Mouse (Mus musculus): ENCODE results near the gene Kcnk6.
"Not testable (repeated sequence)": the region's sequence is repeated elsewhere in the genome, so short reads cannot be mapped to it uniquely, and the experiment has no call there.

The Kcnk6 gene

DNA sequence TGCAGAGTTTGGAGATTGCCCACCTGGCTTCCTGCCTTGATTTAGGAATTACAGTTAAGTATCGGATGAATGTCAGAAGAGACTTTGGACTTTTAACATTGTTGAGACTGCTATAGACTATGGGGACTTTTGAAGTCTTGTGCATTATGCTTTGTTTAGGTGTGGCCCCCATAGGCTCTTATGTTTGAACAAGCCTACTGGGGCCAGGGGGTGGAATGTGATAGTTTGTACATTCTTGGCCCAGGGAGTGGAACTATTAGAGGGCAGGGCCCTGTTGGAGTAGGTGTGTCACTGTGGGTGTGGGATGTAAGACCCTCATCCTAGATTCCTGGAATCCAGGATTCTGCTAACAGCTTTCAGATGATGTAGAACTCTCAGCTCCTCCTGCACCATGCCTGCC, 38.1 kb downstream of the Kcnk6 start:
- DNase-seq = not testable (repeated sequence)

DNA sequence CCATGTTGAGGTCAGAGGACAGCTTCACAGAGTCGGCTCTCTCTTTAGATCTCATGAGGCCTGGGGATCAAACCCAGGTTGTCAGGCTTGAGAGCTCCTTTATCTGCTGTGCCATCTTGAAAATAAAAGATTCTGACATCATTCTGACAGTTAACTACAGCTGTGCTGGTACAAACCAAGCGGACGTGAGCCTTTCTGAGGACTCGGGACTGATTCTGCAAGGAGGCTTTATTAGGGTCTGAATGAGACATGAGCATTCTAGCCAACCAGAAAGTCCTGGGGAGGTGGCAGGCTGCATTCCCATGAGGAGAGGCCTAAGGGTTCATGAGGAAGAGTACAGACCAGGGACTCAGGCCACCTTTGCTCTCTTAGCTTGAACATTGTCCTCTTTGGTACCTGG, 51.0 kb downstream of the Kcnk6 start:
- DNase-seq = not testable (repeated sequence)

DNA sequence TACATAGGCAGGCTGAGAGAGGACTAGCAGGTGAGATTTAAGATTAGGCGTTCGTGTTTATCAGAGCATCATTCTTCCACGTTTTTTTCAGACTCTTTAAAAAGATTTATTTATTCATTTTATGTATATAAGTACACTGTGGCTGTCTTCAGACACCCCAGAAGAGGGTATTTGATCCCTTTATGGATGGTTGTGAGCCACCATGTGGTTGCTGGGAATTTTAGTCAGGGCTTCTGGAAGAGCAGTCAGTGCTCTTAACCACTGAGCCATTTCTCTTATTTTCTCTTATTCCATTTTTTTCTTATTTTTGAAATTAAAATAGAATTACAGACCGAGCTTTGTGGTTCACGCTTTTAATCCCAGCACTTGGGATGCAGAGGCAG, 51.5 kb downstream of the Kcnk6 start:
- no peak for DNase-seq

DNA sequence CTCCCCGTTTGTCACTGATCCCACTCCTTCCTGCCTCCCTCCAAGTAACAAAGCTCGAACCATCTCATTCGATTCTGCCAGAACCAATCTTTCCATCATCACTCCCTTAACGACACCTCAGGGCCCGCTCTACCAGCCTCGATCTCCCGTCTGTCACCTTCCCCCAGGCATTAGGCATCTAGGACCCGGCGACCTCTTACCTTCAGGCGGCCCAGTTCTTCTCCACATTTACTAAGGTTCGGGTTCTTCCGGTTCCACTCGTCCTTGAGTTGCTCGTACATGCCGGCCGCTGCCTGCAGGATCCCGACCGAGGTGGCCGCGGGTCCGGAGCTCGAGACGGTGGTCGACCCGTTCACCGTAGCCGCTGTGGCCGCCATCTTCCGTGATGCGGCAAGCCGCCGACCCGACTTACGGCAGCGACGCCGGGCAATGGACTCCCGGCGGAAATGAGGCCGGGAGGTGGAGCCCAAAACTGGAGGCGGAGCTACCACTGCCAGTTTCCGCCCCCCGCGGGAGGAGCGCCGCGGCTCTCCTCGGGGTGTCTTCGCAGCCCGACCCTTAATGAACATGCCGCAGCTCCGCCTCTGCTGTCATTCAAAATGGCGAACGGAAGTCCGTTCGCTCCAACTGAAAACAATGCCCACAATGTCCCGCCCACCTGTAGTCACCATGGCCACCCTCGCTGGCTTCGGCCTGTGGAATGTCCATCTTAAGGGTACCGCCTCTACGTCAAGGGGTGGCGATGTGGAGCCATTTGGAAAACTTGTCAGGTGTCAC, 52.0 kb downstream of the Kcnk6 start, which contains the start of gene Psmd8:
Gene Psmd8 (minus strand): TSS at position 625 of the 777 bp plus-strand sequence.
- peak; percentile 98 for DNase-seq

DNA sequence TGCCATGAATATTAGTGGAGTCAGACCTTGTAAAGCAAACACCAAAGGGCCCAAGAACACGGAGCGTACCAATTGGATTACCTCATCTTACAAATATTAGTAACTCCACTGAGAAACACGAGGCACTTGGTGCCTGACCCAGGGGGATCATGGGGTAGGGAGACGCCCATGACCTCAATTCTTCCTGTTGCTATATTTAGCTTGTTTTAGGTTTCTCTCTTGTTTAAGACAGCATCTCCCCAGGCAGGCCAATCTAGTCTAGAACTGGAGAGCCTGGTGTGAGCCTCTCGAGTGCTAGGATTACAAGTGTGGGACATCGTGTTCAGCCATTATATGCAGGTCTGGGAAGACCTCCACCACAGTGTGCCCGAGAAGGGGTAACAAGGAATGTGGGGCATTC, 53.0 kb downstream of the Kcnk6 start:
- no peak for DNase-seq

DNA sequence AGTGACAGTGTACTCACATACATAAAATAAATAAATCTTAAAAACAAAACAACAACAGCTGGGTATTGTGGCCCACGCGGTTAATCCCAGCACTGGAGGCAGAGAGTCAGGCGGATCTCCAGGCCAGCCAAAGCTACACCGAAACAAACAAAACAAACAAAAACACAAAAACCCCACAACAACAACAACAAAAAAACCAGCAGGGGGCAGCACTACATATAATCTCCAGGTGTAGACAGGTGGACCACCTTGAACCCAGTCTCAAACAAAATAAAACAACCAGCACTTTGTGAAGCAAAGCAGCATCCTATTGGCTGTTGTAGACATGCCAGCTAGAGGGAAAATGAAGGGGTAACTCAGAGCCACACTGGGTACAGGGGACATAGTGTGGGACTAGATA, 54.2 kb downstream of the Kcnk6 start:
- DNase-seq = no peak

DNA sequence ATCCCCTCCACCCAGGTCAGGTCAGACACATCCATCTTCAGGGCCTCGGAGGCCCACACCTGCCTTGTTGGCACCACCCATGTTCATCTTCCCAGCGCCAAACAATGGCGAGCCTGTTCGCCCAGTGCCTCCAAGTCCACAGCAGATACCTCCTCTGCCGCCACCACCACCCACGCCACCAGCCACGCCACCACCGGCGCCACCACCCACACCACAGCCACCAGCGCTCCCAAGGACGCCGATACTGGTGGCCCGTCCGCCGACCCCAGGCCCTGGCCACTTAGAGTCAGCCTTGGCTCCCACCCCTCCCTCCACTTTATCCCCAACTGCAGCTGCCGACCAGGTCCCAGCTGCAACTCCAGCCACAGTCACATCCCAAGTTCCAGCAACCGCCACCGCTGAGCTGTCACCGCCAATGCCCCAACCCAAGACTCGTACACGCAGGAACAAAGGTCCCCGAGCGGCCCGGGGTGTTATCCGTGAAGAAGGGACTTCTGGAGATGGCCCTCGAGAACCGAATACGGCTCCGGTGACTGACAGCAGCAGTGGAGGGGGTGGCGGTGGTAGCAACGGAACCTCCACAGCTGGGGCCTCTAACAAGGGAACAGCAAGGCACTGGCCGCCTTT, 59.8 kb downstream of the Kcnk6 start:
- DNase-seq = no peak

Data from layer of hippocampus, adult 9-11 months (tissue).